Mouse (Mus musculus) layer of hippocampus, postnatal 14 days (tissue): ENCODE measurements around the gene Saal1. TPM values are rescaled to one million over a fixed set of nuclear protein-coding genes. Genes with fewer than 3 reads are reported as not detected.
"Not testable (repeated sequence)": the region's sequence is repeated elsewhere in the genome, so short reads cannot be mapped to it uniquely, and the experiment has no call there.

Experiments used
- DNase-seq, 2 experiments: peaks; one replicate each; pipeline ENCODE4 v3.0.0; 2021 to 2022; ENCODE audit warnings: low spot score in 2 of 2, mixed read lengths in 1 of 2
- total RNA-seq, 2 experiments: library from RNA; stranded (reverse); gene quantifications; 2 replicates each; pipeline ENCODE4 v1.2.3; 2021

The Saal1 gene
- total RNA-seq, 2 experiments from 2014 or later: 9.0 to 9.1 TPM

DNA sequence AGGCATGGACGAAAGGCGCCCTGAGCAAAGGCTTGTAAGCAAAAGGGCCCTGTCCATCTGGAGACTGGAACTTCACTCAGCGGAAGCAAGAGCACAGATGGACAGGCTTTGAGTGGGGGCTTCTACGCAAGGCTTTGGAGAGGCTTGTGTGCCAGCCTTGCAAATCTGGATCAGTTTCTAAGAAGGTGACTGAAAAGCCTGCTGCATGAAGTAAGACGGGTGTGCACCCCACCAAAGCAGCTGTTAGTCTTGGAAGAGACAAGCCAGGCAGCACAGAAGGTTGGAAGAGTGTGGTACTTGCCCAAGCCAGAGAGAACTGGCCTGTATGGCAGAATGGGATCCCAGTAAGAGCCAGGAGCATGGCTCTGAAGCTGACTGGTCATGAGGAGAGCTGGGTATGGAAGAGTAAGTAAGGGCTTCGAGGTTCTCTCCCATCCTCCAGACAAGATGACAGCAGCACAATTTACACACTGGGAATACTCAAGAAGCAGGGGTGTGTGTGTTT lies 9.9 kb downstream of the Saal1 start:
- no peak for DNase-seq

DNA sequence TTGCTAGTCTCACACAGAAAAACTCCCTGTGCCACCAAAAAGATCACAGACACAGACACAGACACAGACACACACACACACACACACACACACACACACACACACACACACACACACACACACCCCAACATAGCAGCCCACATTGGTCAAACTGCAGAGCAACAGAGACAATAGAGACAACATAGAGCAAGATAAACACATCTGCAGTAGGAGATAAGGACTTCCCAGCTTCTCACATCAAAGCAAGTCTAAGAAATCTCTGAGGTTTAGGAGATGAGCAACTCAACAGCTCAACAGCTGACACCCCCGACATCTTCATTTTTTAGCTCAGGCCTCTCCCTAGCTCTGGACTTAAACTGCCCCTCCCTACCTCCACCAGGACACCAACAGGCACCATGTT lies 13.7 kb downstream of the Saal1 start:
- DNase-seq: no peak

DNA sequence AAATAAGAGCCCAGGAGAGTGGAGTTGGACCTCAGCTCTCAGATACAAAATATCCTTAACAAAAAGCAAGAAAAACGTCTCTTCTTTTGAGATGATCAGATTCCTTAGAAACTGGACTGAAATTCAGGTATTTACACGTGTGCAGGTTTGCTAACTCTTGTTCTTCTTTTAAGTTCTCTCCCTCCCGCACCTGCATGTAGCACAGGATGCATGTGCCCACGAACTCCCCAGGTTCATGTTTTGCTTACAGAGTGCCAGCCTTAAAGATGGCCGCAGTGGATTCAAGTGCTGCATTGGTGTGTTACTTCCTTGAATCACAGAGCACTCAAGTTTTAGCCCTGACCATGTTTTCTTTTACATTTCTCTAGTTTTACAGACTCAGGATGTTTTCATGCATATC lies 23.7 kb downstream of the Saal1 start:
- no peak for DNase-seq

DNA sequence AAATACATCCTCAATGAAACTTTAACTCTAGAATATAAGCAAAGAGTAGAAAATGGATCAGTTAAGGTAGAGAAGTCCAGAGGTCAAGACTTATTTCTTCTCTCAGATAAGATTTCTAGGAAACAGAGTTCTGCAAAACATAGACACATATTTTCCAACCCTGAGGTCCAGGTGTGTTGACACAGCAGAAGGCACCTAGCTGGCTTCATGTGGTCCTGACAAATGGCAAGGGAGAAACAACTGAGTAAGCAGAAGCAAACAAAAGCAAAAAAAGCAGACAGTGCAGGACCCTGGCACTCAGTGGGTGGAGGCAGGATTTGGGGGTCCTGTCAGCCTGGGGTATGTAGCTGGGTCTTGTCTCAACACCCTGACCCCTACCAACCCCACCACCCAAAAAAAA lies 29.7 kb downstream of the Saal1 start:
- DNase-seq: no peak

GRCm38 (mm10) chr7:46679044-46679443 lies 31.4 kb downstream of the Saal1 start:
- DNase-seq: not testable (repeated sequence)

DNA sequence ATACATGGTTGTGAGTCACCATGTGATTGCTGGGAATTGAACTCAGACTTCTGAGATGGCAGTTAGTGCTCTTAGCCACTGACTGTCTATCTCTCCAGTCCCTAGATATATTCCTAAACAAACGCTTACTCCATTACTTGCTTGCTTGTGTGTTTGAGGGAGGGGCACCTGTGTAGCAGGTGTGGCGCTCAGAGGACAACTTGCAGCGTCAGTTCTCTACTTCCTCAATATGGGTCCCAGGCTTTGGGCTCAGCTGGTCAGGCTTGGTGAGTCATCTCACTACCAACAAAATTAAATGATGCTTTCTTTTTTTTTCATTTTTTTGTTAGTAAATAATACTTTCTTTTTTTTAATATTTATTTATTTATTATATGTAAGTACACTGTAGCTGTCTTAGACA lies 32.1 kb downstream of the Saal1 start:
- no peak for DNase-seq

DNA sequence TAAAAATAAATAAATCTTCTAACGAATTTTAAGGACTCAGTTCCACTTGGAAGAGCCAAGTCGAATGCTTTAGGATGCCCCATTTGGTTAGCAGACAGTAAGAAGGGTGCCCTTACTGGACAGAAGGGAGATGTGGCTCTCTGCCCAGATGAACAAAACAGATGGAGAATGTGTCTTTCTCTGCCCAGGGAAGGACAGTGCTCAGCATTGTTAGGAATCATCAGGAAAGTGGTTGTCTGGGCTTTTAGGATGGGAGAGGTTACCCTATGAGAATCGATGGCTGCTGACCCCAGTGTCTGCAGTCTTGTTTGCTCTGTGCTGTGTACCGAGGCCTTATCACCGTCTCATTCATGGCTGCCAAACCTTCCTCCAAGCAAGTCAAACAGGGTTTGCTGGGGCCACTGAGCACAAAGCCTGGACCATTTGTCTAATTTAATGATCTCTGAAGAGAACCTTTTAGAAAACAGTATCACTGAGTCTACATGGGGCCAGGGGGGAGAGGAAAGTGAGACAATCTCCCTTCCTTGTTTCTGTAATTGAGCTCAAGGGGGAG lies 33.6 kb downstream of the Saal1 start:
- DNase-seq: no peak

GRCm38 (mm10) chr7:46675886-46676285 lies 34.6 kb downstream of the Saal1 start:
- no peak for DNase-seq

GRCm38 (mm10) chr7:46675061-46675460 lies 35.4 kb downstream of the Saal1 start:
- DNase-seq: peak in 1 of 2 experiments; percentile 52

DNA sequence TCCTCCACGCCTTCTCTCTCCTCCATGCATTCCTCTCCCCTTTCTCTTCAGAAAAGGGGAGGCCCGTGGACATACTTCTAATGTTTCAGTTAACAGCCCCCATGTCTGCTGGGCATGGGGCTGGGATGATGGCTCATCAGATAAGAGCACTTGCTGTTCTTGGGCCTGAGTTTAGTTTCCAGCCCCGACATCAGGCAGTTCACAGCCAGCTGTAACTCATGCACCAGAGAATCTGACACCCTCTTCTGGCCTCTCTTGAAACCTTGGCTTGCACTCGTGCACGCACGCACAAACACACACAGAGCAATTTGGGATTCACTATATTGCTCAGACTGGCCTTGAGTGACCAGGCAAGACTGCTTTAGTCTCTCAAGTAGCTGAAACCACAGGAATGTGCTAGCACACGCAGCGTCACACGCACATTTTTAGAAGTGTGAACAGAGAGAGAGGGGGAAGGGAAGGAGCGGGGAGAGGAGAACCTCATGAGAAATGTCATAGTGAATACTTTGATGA lies 38.3 kb downstream of the Saal1 start, which contains the start of gene Tph1:
Gene Tph1, minus strand, starts transcription at position 378 of the 513 bp plus-strand sequence.
- DNase-seq: no peak

- DNase-seq: no peak
These were observed 43.2 kb downstream of the Saal1 start for GRCm38 (mm10) chr7:46667256-46667655.

- DNase-seq: no peak
These were observed 45.2 kb downstream of the Saal1 start for GRCm38 (mm10) chr7:46665236-46665635.

DNA sequence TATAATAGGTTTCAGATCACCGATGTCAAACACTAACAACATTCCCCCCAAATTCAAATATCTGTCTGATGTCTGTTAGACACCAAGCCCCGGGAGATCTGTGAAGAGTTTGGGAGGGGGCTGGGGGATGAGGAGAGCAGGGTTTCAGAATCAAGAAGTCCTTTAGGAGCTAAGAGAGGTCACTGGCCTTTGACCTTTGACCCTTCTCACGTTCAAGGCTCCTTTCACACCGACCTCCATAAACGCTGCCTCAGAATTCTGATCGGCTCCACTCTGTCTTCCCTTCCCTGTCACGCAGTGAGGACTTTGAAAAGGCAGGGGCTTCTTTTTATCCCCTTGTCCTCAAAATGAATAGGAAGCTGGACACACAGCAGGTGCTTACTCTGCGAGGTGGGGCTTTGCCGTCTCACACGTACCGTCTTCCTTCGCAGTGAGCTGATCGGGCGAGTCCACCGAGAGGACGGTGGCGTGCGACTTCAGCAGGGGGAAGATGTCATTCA lies 48.8 kb downstream of the Saal1 start:
- DNase-seq: no peak

DNA sequence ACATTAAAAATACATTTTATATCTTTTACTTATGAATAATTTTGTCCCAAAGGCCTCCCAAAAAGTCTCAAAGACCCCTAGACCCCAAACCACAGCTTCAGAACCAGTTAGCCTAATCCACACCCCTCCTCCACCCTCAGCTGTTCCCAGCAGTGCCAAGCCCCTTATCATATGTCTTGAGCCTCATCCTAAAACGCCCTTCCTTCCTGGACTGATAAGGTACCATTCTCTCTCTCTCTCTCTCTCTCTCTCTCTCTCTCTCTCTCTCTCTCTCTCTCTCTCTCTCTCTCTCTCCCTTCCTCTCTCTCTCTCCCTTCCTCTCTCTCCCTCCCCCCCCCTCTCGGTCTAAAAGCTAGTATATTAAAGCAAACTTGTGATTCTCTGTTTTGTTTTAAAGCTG lies 58.2 kb downstream of the Saal1 start:
- DNase-seq: no peak

DNA sequence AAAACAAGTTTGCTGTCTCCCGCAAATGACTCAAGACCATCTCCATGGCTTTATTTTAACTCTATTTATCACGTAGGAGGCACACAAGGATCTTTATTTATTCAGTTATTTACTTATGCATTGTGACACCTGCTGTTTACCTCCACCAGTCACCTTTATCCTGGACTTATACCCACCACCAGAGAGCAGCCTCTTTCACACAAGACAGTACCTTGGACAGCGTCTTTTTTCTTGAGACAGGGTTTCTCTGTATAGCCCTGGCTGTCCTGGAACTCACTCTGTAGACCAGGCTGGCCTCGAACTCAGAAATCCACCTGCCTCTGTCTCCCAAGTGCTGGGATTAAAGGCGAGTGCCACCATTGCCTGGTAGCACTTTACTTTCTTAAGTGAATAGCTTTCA lies 60.2 kb downstream of the Saal1 start:
- DNase-seq: not testable (repeated sequence)

- DNase-seq: no peak
These were observed 61.9 kb downstream of the Saal1 start for GRCm38 (mm10) chr7:46648431-46649140.

GRCm38 (mm10) chr7:46643172-46643571 lies 67.3 kb downstream of the Saal1 start:
- DNase-seq: peak in 1 of 2 experiments; percentile 43

- peak in 1 of 2 experiments; percentile 53 for DNase-seq
These were observed 70.4 kb downstream of the Saal1 start for GRCm38 (mm10) chr7:46640062-46640461.

GRCm38 (mm10) chr7:46639692-46640031 lies 70.8 kb downstream of the Saal1 start, which contains the start of gene Sergef:
Gene Sergef (minus strand): TSS chr7:46639807.
- DNase-seq: peak; percentile 82 to 91

DNA sequence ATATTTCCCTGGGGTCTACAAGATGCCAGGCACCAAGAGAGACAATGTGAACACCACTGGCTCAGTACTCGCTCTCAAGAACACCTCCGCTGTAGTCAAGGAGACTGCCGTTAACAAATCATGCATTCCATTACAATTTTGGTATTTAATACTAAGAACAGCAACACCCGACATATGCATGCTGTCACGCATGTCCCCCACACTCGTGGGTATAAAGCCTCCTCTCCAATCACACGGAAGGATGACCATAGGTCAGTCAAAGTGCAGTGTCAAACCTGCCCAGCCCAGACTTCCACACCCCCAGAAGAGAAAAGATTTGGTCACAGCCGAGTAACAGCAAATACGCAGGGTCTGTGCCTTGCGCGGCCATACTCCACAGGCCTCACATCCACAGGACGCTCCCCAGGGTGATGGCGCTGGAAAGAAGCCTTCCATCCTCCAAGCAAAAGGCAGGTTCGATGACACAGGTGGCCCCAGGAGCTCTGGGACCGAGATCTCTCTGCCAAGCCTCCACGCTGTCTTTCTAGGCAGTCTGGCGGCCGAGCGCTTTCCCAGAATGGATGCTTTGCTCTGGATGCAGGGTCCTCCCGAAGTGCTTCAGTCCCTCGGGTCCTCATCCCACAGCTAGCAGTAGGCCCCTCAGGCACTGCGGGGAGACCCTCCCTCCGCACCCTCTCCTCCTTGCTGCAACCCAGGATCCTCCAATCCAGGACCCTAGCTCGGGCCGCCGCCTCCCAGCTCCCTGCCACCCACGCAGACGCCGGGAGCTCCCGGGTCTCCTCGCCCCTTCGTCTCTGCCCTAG lies 71.4 kb downstream of the Saal1 start:
- DNase-seq: peak in 1 of 2 experiments; percentile 40
